Mouse (Mus musculus): ENCODE results near the gene Aagab.

GRCm38 (mm10) chr9:63595032-63595431, 7.4 kb upstream of the Aagab start:
- TF ChIP-seq CTCF (IDR thresholded peaks at IDR 0.05; ENCODE audit: low read depth) (no peak), EP300 (IDR thresholded peaks at IDR 0.05; ENCODE audit: low read depth) (no peak)

Measured in liver, postnatal 0 days (tissue).